ENCODE assay signal across 9 mouse cellular contexts in genomic region chr8:120561539-120562435, GRCm38 (mm10). TPM values are rescaled to one million over a fixed set of nuclear protein-coding genes. Genes with fewer than 3 reads are reported as not detected.
DNase-seq lines count a peak whose midpoint lies in the region; ATAC-seq and TF ChIP-seq lines count a peak whose summit lies in the region.
"Had no signal": no experiment of that assay in that cellular context is flagged by ENCODE, and none has a peak within 500 bp of the region (broad histone marks: within the 10 kb centered on the region; RNA-seq: fewer than 3 reads in every experiment).

No protein-coding gene starts in this region.

- dilution Hi-C loops in CH12.LX (cut with MboI; ENCODE audit: extremely low pct_ligation_motif_present, extremely low pct_unique_long_range_greater_than_20kb, low sequenced_read_pairs) = no loop called here

- H3K27ac ChIP-seq in kidney, adult 2 months (ENCODE audit: insufficient read depth, low read depth, low read length) = no peak overlapping the region
- H3K27ac ChIP-seq in CH12.LX (ENCODE audit: insufficient read depth, low read depth) = no peak overlapping the region
- H3K27ac ChIP-seq in embryonic facial prominence, embryonic 10.5 days (replicated peaks) = peak overlapping the region; percentile 81; the same call in 1 of the 2 replicates
- H3K27ac ChIP-seq in intestine, embryonic 16.5 days (ENCODE audit: low read length) = peak overlapping the region; percentile 24

- H3K79me2 ChIP-seq in CH12.LX (replicated peaks; ENCODE audit: control insufficient read depth, extremely low read depth, insufficient read depth, poor library complexity, severe bottlenecking) = peaks cover 26% of the 10 kb centered on the region

- intact Hi-C loops in gastrocnemius, postnatal 14 days (cut with DNase I; ENCODE audit: low total_unique reads) = no loop called here

- no peak overlapping the region for H3K9ac ChIP-seq in CH12.LX (ENCODE audit: insufficient read depth, low read depth)
- H3K9ac ChIP-seq in intestine, embryonic 16.5 days (ENCODE audit: low read depth, low read length) = no peak overlapping the region
- H3K9ac ChIP-seq: stomach, embryonic 15.5 days had no signal

- DNase-seq in kidney, adult 2 months = no peak
- DNase-seq in kidney, adult 8-10 months = no peak
- no peak for DNase-seq in CH12.LX (ENCODE audit: extremely low read depth)
- DNase-seq in embryonic facial prominence, embryonic 10.5 days (ENCODE audit: low spot score) = no peak
- peak; percentile 66 for DNase-seq in testis, postnatal 10 days (ENCODE audit: low spot score)
- DNase-seq in adrenal gland, postnatal 10 days = no peak
- no peak for DNase-seq in gastrocnemius, postnatal 14 days

- no peak overlapping the region for H3K4me2 ChIP-seq in CH12.LX (ENCODE audit: insufficient read depth, low read depth, poor library complexity, severe bottlenecking)
- no peak overlapping the region for H3K4me2 ChIP-seq in intestine, embryonic 16.5 days (ENCODE audit: low read depth, low read length)
- H3K4me2 ChIP-seq: stomach, embryonic 15.5 days had no signal

- peak; percentile 58 for TF ChIP-seq CTCF in kidney, adult 2 months (conservative IDR thresholded peaks at IDR 0.05; ENCODE audit: insufficient read depth, insufficient read length, low read depth, low read length)
- TF ChIP-seq CTCF in CH12.LX (conservative IDR thresholded peaks at IDR 0.05 in 1 of 2, IDR thresholded peaks at IDR 0.05 in 1 of 2; ENCODE audit: low read depth in 2 of 2, low read length in 2 of 2) = peak; percentile 59 to 65; a peak in 3 of 4 replicates

- ATAC-seq in intestine, embryonic 16.5 days = no peak

- 0 out of 2 replicates have a peak, but pooled peaks cover 8% of the 10 kb centered on the region for H3K4me1 ChIP-seq in kidney, adult 2 months (ENCODE audit: control insufficient read depth, insufficient read depth, low read length)
- peaks cover 22 to 86% of the 10 kb centered on the region in 2 experiments for H3K4me1 ChIP-seq in CH12.LX (ENCODE audit: control insufficient read depth in 1 of 2, insufficient read depth in 2 of 2)
- peaks cover 100% of the 10 kb centered on the region for H3K4me1 ChIP-seq in embryonic facial prominence, embryonic 10.5 days
- peaks cover 63% of the 10 kb centered on the region for H3K4me1 ChIP-seq in intestine, embryonic 16.5 days (ENCODE audit: control insufficient read depth, insufficient read depth, low read length)

- no peak overlapping the region for H3K4me3 ChIP-seq in kidney, adult 2 months (ENCODE audit: insufficient read depth, low read depth, low read length)
- no peak overlapping the region for H3K4me3 ChIP-seq in CH12.LX (replicated peaks in 1 of 3; ENCODE audit: low read depth in 2 of 3, low read length in 2 of 3, poor library complexity in 1 of 3)
- H3K4me3 ChIP-seq in embryonic facial prominence, embryonic 10.5 days = 0 out of 2 replicates have a peak overlapping the region, but pooled peaks have one; percentile 14
- no peak overlapping the region for H3K4me3 ChIP-seq in intestine, embryonic 16.5 days (ENCODE audit: low read length)
- H3K4me3 ChIP-seq: stomach, embryonic 15.5 days had no signal

- in situ Hi-C loops in CH12.LX (cut with MboI; ENCODE audit: low pct_ligation_motif_present, low pct_unique_long_range_greater_than_20kb, low sequenced_read_pairs) = no loop called here

- no peaks in the 10 kb centered on the region for H3K36me3 ChIP-seq in kidney, adult 2 months (ENCODE audit: control insufficient read depth, insufficient read depth, low read length)
- H3K36me3 ChIP-seq in CH12.LX (replicated peaks in 1 of 2; ENCODE audit: control insufficient read depth in 1 of 2, insufficient read depth in 1 of 2, low read length in 1 of 2) = peaks cover 52 to 89% of the 10 kb centered on the region in 2 experiments
- H3K36me3 ChIP-seq in embryonic facial prominence, embryonic 10.5 days (replicated peaks) = peaks cover 42% of the 10 kb centered on the region
- peaks cover 5% of the 10 kb centered on the region; the same call in 1 of the 2 replicates for H3K36me3 ChIP-seq in intestine, embryonic 16.5 days (ENCODE audit: control insufficient read depth, insufficient read depth, low read length)

- H3K9me3 ChIP-seq in CH12.LX (replicated peaks; ENCODE audit: low read length) = no peaks in the 10 kb centered on the region
- H3K9me3 ChIP-seq in embryonic facial prominence, embryonic 10.5 days = no peaks in the 10 kb centered on the region
- no peaks in the 10 kb centered on the region for H3K9me3 ChIP-seq in intestine, embryonic 16.5 days (ENCODE audit: control insufficient read depth, low read length)
- H3K9me3 ChIP-seq: stomach, embryonic 15.5 days had no signal

- peak; percentile 31 for TF ChIP-seq RAD21 in CH12.LX (IDR thresholded peaks at IDR 0.05; ENCODE audit: low read depth, low read length)

- WGBS in kidney, adult 2 months = 79% methylated on average over 22 of the region's 22 CpGs
- 80% methylated on average over 22 of the region's 22 CpGs for WGBS in embryonic facial prominence, embryonic 10.5 days
- 82% methylated on average over 22 of the region's 22 CpGs for WGBS in intestine, embryonic 16.5 days

- no peak for TF ChIP-seq POLR2A in kidney, adult 2 months (IDR thresholded peaks at IDR 0.05; ENCODE audit: low read depth, low read length)
- no peak for TF ChIP-seq POLR2A in CH12.LX (IDR thresholded peaks at IDR 0.05; ENCODE audit: low read depth, low read length)

- no peaks in the 10 kb centered on the region for H3K27me3 ChIP-seq in kidney, adult 2 months (replicated peaks; ENCODE audit: control insufficient read depth, insufficient read depth, low read length)
- no peaks in the 10 kb centered on the region for H3K27me3 ChIP-seq in CH12.LX (replicated peaks)
- H3K27me3 ChIP-seq in embryonic facial prominence, embryonic 10.5 days (replicated peaks; ENCODE audit: low read depth, poor library complexity, severe bottlenecking) = no peaks in the 10 kb centered on the region
- no peaks in the 10 kb centered on the region for H3K27me3 ChIP-seq in intestine, embryonic 16.5 days (replicated peaks; ENCODE audit: control insufficient read depth, insufficient read depth, low read length)
- H3K27me3 ChIP-seq: stomach, embryonic 15.5 days had no signal

- TF ChIP-seq EP300 in CH12.LX (IDR thresholded peaks at IDR 0.05; ENCODE audit: low read length) = no peak

TF ChIP-seq in CH12.LX, 34 proteins besides CTCF, POLR2A, EP300 and RAD21:
- TF ChIP-seq ZKSCAN1 (IDR thresholded peaks at IDR 0.05; ENCODE audit: borderline replicate concordance, low read depth, low read length) = no peak
- peak; percentile 50 for TF ChIP-seq SMC3 (IDR thresholded peaks at IDR 0.05; ENCODE audit: low read depth, low read length)

RNA-seq across cellular contexts. Expression of gene Gins2, which starts 27.3 kb away (rescaled TPM):
- polyA plus RNA-seq in kidney, adult 2 months (2012; rRNA removed) = 6.4 and 6.9 TPM in 2 replicates
- 61.2 and 68.4 TPM in 2 replicates for total RNA-seq in CH12.LX (2012; rRNA removed)
- total RNA-seq in CH12.LX (2014; rRNA removed) = 50.0 TPM in 2 replicates
- 127 and 129 TPM in 2 replicates for polyA plus RNA-seq in CH12.LX (2012; ENCODE audit: insufficient read length, low read depth)
- polyA plus RNA-seq in embryonic facial prominence, embryonic 10.5 days (2016; fragmentation: Nextera tagmentation; extraction: Ambion mirVana) = 156 TPM in 2 replicates
- 75.1 and 87.5 TPM in 2 replicates for polyA plus RNA-seq in intestine, embryonic 16.5 days (2015; fragmentation: Nextera tagmentation; extraction: Ambion mirVana)
- 10 to 100 TPM; 18.6 to 19.0 TPM for total RNA-seq in adrenal gland, postnatal 10 days (2021)
- total RNA-seq in gastrocnemius, postnatal 14 days (2021) = 1 to 10 TPM; 2.9 to 3.6 TPM

Comparison
In these comparisons a context has a peak if more than half of its experiments do, and no peak if none do; other contexts are left out.
1. H3K27ac ChIP-seq: peak in embryonic facial prominence, embryonic 10.5 days (single experiment) and intestine, embryonic 16.5 days (single experiment); none in kidney, adult 2 months (single experiment) and CH12.LX (single experiment).